22 mouse cellular contexts compared by ENCODE assay signal in genomic region chr9:27043892-27044291, GRCm38 (mm10). TPM values are rescaled to one million over a fixed set of nuclear protein-coding genes. Genes with fewer than 3 reads are reported as not detected.
DNase-seq lines count a peak whose midpoint lies in the region; ATAC-seq and TF ChIP-seq lines count a peak whose summit lies in the region.
"Had no signal": no experiment of that assay in that cellular context is flagged by ENCODE, and none has a peak within 500 bp of the region (broad histone marks: within the 10 kb centered on the region; RNA-seq: fewer than 3 reads in every experiment).

No protein-coding gene starts in this region.

- no peak overlapping the region for H3K27ac ChIP-seq in neural tube, embryonic 15.5 days (replicated peaks)
- H3K27ac ChIP-seq in layer of hippocampus, adult 2 months: no peak overlapping the region
- H3K27ac ChIP-seq: forebrain, embryonic 10.5 days; gastrocnemius, adult 2 months; hindbrain, embryonic 12.5 days; hindbrain, embryonic 15.5 days had no signal

- no peak for TF ChIP-seq CTCF in layer of hippocampus, adult 2 months (conservative IDR thresholded peaks at IDR 0.05)

- H3K27me3 ChIP-seq in neural tube, embryonic 15.5 days (replicated peaks): no peaks in the 10 kb centered on the region
- H3K27me3 ChIP-seq: hindbrain, embryonic 12.5 days; hindbrain, embryonic 15.5 days had no signal

- ATAC-seq in inflammation-experienced regulatory T-cells, adult 6 months: peak; percentile 63
- no peak for ATAC-seq in neural tube, embryonic 15.5 days (ENCODE audit: low FRiP score)
- ATAC-seq: forebrain, embryonic 14.5 days; forebrain, postnatal 0 days; intestine, postnatal 0 days had no signal

- DNase-seq in 416B (ENCODE audit: low read depth): peak; percentile 49
- DNase-seq in CD4-positive, CD25-positive, alpha-beta regulatory T cell, adult 2 months (ENCODE audit: low read depth, low spot score): peak; percentile 37
- peak; percentile 13 for DNase-seq in T-cell, adult 2 months (ENCODE audit: low spot score)
- DNase-seq in adrenal gland, adult 2 months: no peak
- DNase-seq in layer of hippocampus, adult 2 months (ENCODE audit: low spot score in 2 of 2): no peak
- DNase-seq: adrenal gland, adult 8-10 months; adrenal gland, postnatal 25 days; cerebellum, adult 11-12 months; cerebellum, adult 8-10 months; cerebellum, postnatal 10 days; forebrain, postnatal 0 days; gastrocnemius, adult 2 months; gastrocnemius, postnatal 14 days; heart, adult 11 months had no signal

- 92% methylated on average over 5 of the region's 5 CpGs for WGBS in neural tube, embryonic 15.5 days

- H3K4me2 ChIP-seq in neural tube, embryonic 15.5 days: no peak overlapping the region
- H3K4me2 ChIP-seq: heart, embryonic 11.5 days; hindbrain, embryonic 12.5 days; hindbrain, embryonic 15.5 days had no signal

- H3K36me3 ChIP-seq in neural tube, embryonic 15.5 days: peaks cover 75% of the 10 kb centered on the region

- no peak overlapping the region for H3K4me3 ChIP-seq in neural tube, embryonic 15.5 days (replicated peaks)
- H3K4me3 ChIP-seq in layer of hippocampus, adult 2 months: no peak overlapping the region
- H3K4me3 ChIP-seq: forebrain, embryonic 10.5 days; gastrocnemius, adult 2 months; hindbrain, embryonic 12.5 days; hindbrain, embryonic 15.5 days had no signal

- no peaks in the 10 kb centered on the region for H3K4me1 ChIP-seq in neural tube, embryonic 15.5 days
- H3K4me1 ChIP-seq: forebrain, embryonic 10.5 days; hindbrain, embryonic 12.5 days; hindbrain, embryonic 15.5 days had no signal

- H3K9ac ChIP-seq in neural tube, embryonic 15.5 days (replicated peaks): no peak overlapping the region
- H3K9ac ChIP-seq: forebrain, postnatal 0 days; hindbrain, embryonic 12.5 days; hindbrain, embryonic 15.5 days had no signal

- H3K9me3 ChIP-seq in neural tube, embryonic 15.5 days (replicated peaks): no peaks in the 10 kb centered on the region
- H3K9me3 ChIP-seq: forebrain, embryonic 10.5 days; hindbrain, embryonic 12.5 days; hindbrain, embryonic 15.5 days had no signal

RNA-seq across cellular contexts. Expression of gene Ncapd3, which starts 13.9 kb away (rescaled TPM):
- 10 to 100 TPM; 25.1 to 38.5 (median 26.4) TPM for polyA plus RNA-seq in inflammation-experienced regulatory T-cells, adult 6 months (2017; shearing (Covaris generic))
- total RNA-seq in adrenal gland, adult 2 months (2021): 10 to 100 TPM; 10.9 to 12.2 TPM
- polyA plus RNA-seq in adrenal gland, adult 2 months (2012; rRNA removed): 12.1 and 13.5 TPM in 2 replicates
- 12.6 and 16.7 TPM in 2 replicates for polyA plus RNA-seq in neural tube, embryonic 15.5 days (2015; fragmentation: Nextera tagmentation; extraction: Ambion mirVana)
- 10 to 100 TPM; 18.8 to 19.6 TPM for total RNA-seq in layer of hippocampus, adult 2 months (2021)

RNA-seq across cellular contexts. Expression of gene Vps26b, which starts 14.0 kb away (rescaled TPM):
- polyA plus RNA-seq in inflammation-experienced regulatory T-cells, adult 6 months (2017; shearing (Covaris generic)): 10 to 100 TPM in 2 of 3 experiments, 1 to 10 TPM in 1; 8.3 to 12.6 (median 12.3) TPM
- 10 to 100 TPM; 34.4 to 38.0 TPM for total RNA-seq in adrenal gland, adult 2 months (2021)
- 46.6 and 51.2 TPM in 2 replicates for polyA plus RNA-seq in adrenal gland, adult 2 months (2012; rRNA removed)
- polyA plus RNA-seq in neural tube, embryonic 15.5 days (2015; fragmentation: Nextera tagmentation; extraction: Ambion mirVana): 80.2 and 80.3 TPM in 2 replicates
- total RNA-seq in layer of hippocampus, adult 2 months (2021): 100 to 1,000 TPM; 106 to 111 TPM

RNA-seq across cellular contexts. Expression of gene Thyn1, which starts 44.4 kb away (rescaled TPM):
- 10 to 100 TPM; 71.3 to 87.6 (median 72.9) TPM for polyA plus RNA-seq in inflammation-experienced regulatory T-cells, adult 6 months (2017; shearing (Covaris generic))
- total RNA-seq in adrenal gland, adult 2 months (2021): 10 to 100 TPM; 40.0 to 44.9 TPM
- polyA plus RNA-seq in adrenal gland, adult 2 months (2012; rRNA removed): 2.6 and 3.0 TPM in 2 replicates
- polyA plus RNA-seq in neural tube, embryonic 15.5 days (2015; fragmentation: Nextera tagmentation; extraction: Ambion mirVana): 140 and 148 TPM in 2 replicates
- total RNA-seq in layer of hippocampus, adult 2 months (2021): 100 to 1,000 TPM in 1 of 2 experiments, 10 to 100 TPM in 1; 98.7 to 107 TPM

RNA-seq across cellular contexts. Expression of gene Acad8, which starts 44.5 kb away (rescaled TPM):
- 10 to 100 TPM; 21.8 to 42.0 (median 30.5) TPM for polyA plus RNA-seq in inflammation-experienced regulatory T-cells, adult 6 months (2017; shearing (Covaris generic))
- total RNA-seq in adrenal gland, adult 2 months (2021): 10 to 100 TPM; 54.2 to 69.9 TPM
- polyA plus RNA-seq in adrenal gland, adult 2 months (2012; rRNA removed): 13.3 and 15.9 TPM in 2 replicates
- polyA plus RNA-seq in neural tube, embryonic 15.5 days (2015; fragmentation: Nextera tagmentation; extraction: Ambion mirVana): 30.7 and 33.5 TPM in 2 replicates
- 10 to 100 TPM; 37.6 to 40.7 TPM for total RNA-seq in layer of hippocampus, adult 2 months (2021)

Comparison
In these comparisons a context has a peak if more than half of its experiments do, and no peak if none do; other contexts are left out.
1. DNase-seq: peak in 416B (single experiment), CD4-positive, CD25-positive, alpha-beta regulatory T cell, adult 2 months (single experiment) and T-cell, adult 2 months (single experiment); none in adrenal gland, adult 2 months (single experiment) and layer of hippocampus, adult 2 months (0 of 2).
2. RNA of gene Thyn1, which starts 44.4 kb away (polyA plus RNA-seq): 140 to 148 TPM in neural tube, embryonic 15.5 days and 71.3 to 87.6 TPM in inflammation-experienced regulatory T-cells, adult 6 months; 2.6 to 3.0 TPM in adrenal gland, adult 2 months; every median in the first group is over 10 times any median in the second.